ENCODE assay signal across 11 mouse cellular contexts in the genomic region with DNA sequence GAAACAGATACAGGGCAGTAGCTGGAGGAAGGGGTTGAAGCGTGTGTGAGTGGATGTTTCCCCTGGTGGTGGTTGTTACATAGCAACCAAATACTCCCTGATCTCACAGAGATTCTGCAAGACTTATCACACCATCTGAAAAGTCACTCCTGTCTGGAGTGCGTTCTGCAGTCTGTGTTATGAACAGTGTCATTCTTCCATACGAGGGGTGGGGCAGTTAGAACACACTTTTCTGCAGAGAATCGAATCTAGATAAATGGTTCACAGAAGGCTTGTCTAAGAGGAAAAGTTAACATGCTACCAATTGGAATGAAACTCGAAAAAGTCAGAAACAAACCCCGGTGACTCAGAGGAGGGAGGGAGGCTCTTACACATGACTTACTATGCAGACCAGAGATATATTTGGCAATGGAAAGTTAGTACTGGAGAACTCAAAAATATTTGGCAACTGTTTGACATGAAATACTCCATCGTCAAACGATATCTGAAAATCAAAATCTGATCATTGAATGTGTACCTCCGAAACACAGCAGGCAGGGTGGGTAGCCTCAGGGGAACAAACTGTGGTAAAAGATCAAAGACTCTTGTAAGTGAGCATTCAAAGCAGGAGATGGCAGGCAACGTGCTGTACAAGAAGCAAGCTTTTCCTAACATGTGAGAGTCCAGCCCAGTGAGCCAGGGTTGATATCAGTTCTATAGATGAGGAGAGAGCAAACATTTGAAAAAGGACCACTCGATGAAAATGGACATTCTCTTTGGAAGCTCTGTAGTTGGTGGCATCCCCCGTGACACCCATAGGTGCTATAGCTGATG. TPM values are rescaled to one million over a fixed set of nuclear protein-coding genes. Genes with fewer than 3 reads are reported as not detected.
DNase-seq lines count a peak whose midpoint lies in the region; ATAC-seq and TF ChIP-seq lines count a peak whose summit lies in the region.
"Had no signal": no experiment of that assay in that cellular context is flagged by ENCODE, and none has a peak within 500 bp of the region (broad histone marks: within the 10 kb centered on the region; RNA-seq: fewer than 3 reads in every experiment).

No protein-coding gene starts in this region.

- H3K27me3 ChIP-seq in heart, postnatal 0 days (ENCODE audit: control insufficient read depth, insufficient read depth, low read length), result no peaks in the 10 kb centered on the region
- H3K27me3 ChIP-seq in myocyte (ENCODE audit: control insufficient read depth, insufficient read depth, insufficient read length), result no peaks in the 10 kb centered on the region
- H3K27me3 ChIP-seq: neural tube, embryonic 13.5 days had no signal

- no peak overlapping the region for H3ac ChIP-seq in myocyte (ENCODE audit: control insufficient read depth, insufficient read length)

- ATAC-seq in heart, postnatal 0 days (ENCODE audit: insufficient read depth, low read depth), result no peak
- peak; percentile 55 for ATAC-seq in common myeloid progenitor, adult 5-6 weeks (replicated peaks; ENCODE audit: low read depth, poor library complexity, severe bottlenecking)

- no peak overlapping the region; the same call in 1 of the 2 replicates for H3K4me2 ChIP-seq in heart, postnatal 0 days (ENCODE audit: low read depth, low read length)
- H3K4me2 ChIP-seq in myocyte (ENCODE audit: low read depth), result peak overlapping the region; percentile 34
- H3K4me2 ChIP-seq: liver, embryonic 11.5 days; neural tube, embryonic 13.5 days had no signal

- no peak overlapping the region for H3K9ac ChIP-seq in heart, postnatal 0 days (replicated peaks; ENCODE audit: low read depth, low read length)
- H3K9ac ChIP-seq: neural tube, embryonic 13.5 days had no signal

- TF ChIP-seq POLR2A in myocyte (IDR thresholded peaks at IDR 0.05; ENCODE audit: insufficient read length, low read depth), result no peak

- TF ChIP-seq EP300 in heart, postnatal 0 days (IDR thresholded peaks at IDR 0.05; ENCODE audit: low read depth), result no peak

- peaks cover 34% of the 10 kb centered on the region for H3K4me1 ChIP-seq in heart, postnatal 0 days (ENCODE audit: control insufficient read depth, insufficient read depth)

- 50% methylated on average over 12 of the region's 12 CpGs for WGBS in heart, postnatal 0 days

- H3K27ac ChIP-seq in heart, postnatal 0 days (ENCODE audit: low read depth), result peak overlapping the region; percentile 23; the same call in 1 of the 2 replicates
- H3K27ac ChIP-seq: neural tube, embryonic 13.5 days had no signal

- no peaks in the 10 kb centered on the region for H3K9me3 ChIP-seq in heart, postnatal 0 days (replicated peaks; ENCODE audit: control insufficient read depth, low read length)
- H3K9me3 ChIP-seq: G1E; neural tube, embryonic 13.5 days had no signal

- TF ChIP-seq CTCF in heart, postnatal 0 days (IDR thresholded peaks at IDR 0.05; ENCODE audit: low read depth), result no peak

- H3K36me3 ChIP-seq in heart, postnatal 0 days (replicated peaks; ENCODE audit: control insufficient read depth, insufficient read depth, low read length), result no peaks in the 10 kb centered on the region
- H3K36me3 ChIP-seq in myocyte (ENCODE audit: control insufficient read depth, insufficient read depth), result no peaks in the 10 kb centered on the region
- H3K36me3 ChIP-seq: G1E; neural tube, embryonic 13.5 days had no signal

- intact Hi-C loops in heart, postnatal 25 days (cut with DNase I), result loop anchor here (5.0 kb wide), 3 partner anchors 32 to 198 kb away; no protein-coding TSS in a partner anchor

- no peak for DNase-seq in heart, postnatal 0 days (ENCODE audit: low spot score)
- DNase-seq in heart, postnatal 25 days (ENCODE audit: low spot score), result no peak
- peak; percentile 76 for DNase-seq in CD4-positive helper T cell, adult 2 months (ENCODE audit: low read depth, low spot score)
- no peak for DNase-seq in cerebellum, adult 11-12 months
- DNase-seq in layer of hippocampus, adult 11-12 months (ENCODE audit: low spot score), result no peak
- DNase-seq in lung, adult 18-20 months, result no peak

- H3K79me2 ChIP-seq in myocyte (ENCODE audit: control insufficient read depth, insufficient read depth), result no peaks in the 10 kb centered on the region

- no peak overlapping the region for H3K4me3 ChIP-seq in heart, postnatal 0 days (ENCODE audit: low read depth, low read length)
- H3K4me3 ChIP-seq in myocyte, result no peak overlapping the region
- H3K4me3 ChIP-seq: neural tube, embryonic 13.5 days had no signal

TF ChIP-seq in myocyte, 11 proteins besides CTCF, POLR2A, EP300 and RAD21:
- TF ChIP-seq REST (IDR thresholded peaks at IDR 0.05; ENCODE audit: insufficient read depth, insufficient read length) (no peak), TCF12 (IDR thresholded peaks at IDR 0.05; ENCODE audit: insufficient read depth, poor library complexity, severe bottlenecking) (no peak), USF1 (IDR thresholded peaks at IDR 0.05; ENCODE audit: low read depth) (no peak), CEBPB (IDR thresholded peaks at IDR 0.05; ENCODE audit: insufficient read depth, poor library complexity, severe bottlenecking) (no peak), E2F4 (IDR thresholded peaks at IDR 0.05; ENCODE audit: insufficient read depth) (no peak), POLR2AphosphoS2 (IDR thresholded peaks at IDR 0.05; ENCODE audit: insufficient read length, low read depth) (no peak), TCF3 (IDR thresholded peaks at IDR 0.05; ENCODE audit: insufficient read length, low read depth) (no peak), SRF (IDR thresholded peaks at IDR 0.05; ENCODE audit: control insufficient read depth, insufficient read length, low read depth) (no peak), MAX (IDR thresholded peaks at IDR 0.05; ENCODE audit: low read depth) (no peak), MYOD1 (IDR thresholded peaks at IDR 0.05; ENCODE audit: control insufficient read depth in 1 of 3, insufficient read length in 2 of 3, low read depth in 2 of 3) (no peak), MYOG (IDR thresholded peaks at IDR 0.05; ENCODE audit: control insufficient read depth in 1 of 3, insufficient read depth in 1 of 3, insufficient read length in 2 of 3, low read depth in 2 of 3) (no peak)
TF ChIP-seq in myocyte: peak in this region for 0.

RNA-seq across cellular contexts. Expression of gene Ets2, which starts 47.6 kb away (rescaled TPM):
- 61.2 and 69.2 TPM in 2 replicates for total RNA-seq in heart, postnatal 0 days (2014; rRNA removed; ENCODE audit: low replicate concordance)
- polyA plus RNA-seq in heart, postnatal 0 days (2015; fragmentation: Nextera tagmentation; extraction: Ambion mirVana), result 44.0 and 45.0 TPM in 2 replicates
- total RNA-seq in heart, postnatal 25 days (2021), result 10 to 100 TPM; 84.1 to 91.6 TPM
- total RNA-seq in common myeloid progenitor, adult 5-6 weeks (2017), result 4.9 and 9.4 TPM in 2 replicates
- 73.9 TPM for polyA plus RNA-seq in myocyte (2012; fragmentation: generic; extraction: Trizol)
